Mouse (Mus musculus): Measurements from ENCODE around the gene Mybpc2. TPM values are rescaled to one million over a fixed set of nuclear protein-coding genes. Genes with fewer than 3 reads are reported as not detected.

The Mybpc2 gene
- polyA plus RNA-seq, 1 experiment = not detected

GRCm38 (mm10) chr7:44550409-44550678 lies 25.9 kb upstream of the Mybpc2 start:
- no peak overlapping the region for H3ac ChIP-seq (ENCODE audit: control insufficient read depth, insufficient read length, low read depth)

GRCm38 (mm10) chr7:44549621-44550408 lies 25.4 kb upstream of the Mybpc2 start:
- Histone ChIP-seq H3ac (ENCODE audit: control insufficient read depth, insufficient read length, low read depth) (no peak overlapping the region), H3K27me3 (ENCODE audit: control insufficient read depth, insufficient read depth, insufficient read length) (no peaks in the 10 kb centered on the region), H3K4me3 (ENCODE audit: insufficient read depth, poor library complexity, severe bottlenecking) (no peak overlapping the region), H3K79me3 (ENCODE audit: low read depth) (peaks cover 23% of the 10 kb centered on the region), H3K79me2 (ENCODE audit: control insufficient read depth, insufficient read depth) (peaks cover 24% of the 10 kb centered on the region), H3K36me3 (ENCODE audit: control insufficient read depth, insufficient read depth) (peaks cover 9% of the 10 kb centered on the region)
- no peak for TF ChIP-seq FOSL1 (IDR thresholded peaks at IDR 0.05; ENCODE audit: insufficient read depth, low read length, poor library complexity, severe bottlenecking)
- no peak for TF ChIP-seq CEBPB (IDR thresholded peaks at IDR 0.05; ENCODE audit: low read depth)

More at GRCm38 (mm10) chr7:44550409-44550678, 25.9 kb upstream of the Mybpc2 start:
- H3K79me3 ChIP-seq (ENCODE audit: low read depth) = peaks cover 21% of the 10 kb centered on the region
- H3K36me3 ChIP-seq (ENCODE audit: control insufficient read depth, insufficient read depth) = peaks cover 9% of the 10 kb centered on the region
- TF ChIP-seq MYOG (IDR thresholded peaks at IDR 0.05; ENCODE audit: control insufficient read depth, extremely low read depth, insufficient read length) (no peak), CEBPB (IDR thresholded peaks at IDR 0.05; ENCODE audit: low read depth) (no peak), CTCF (IDR thresholded peaks at IDR 0.05; ENCODE audit: control insufficient read depth, insufficient read depth, insufficient read length) (no peak), MYOD1 (IDR thresholded peaks at IDR 0.05; ENCODE audit: control insufficient read depth, insufficient read length, low read depth) (no peak), USF1 (IDR thresholded peaks at IDR 0.05; ENCODE audit: low read depth) (no peak), FOSL1 (IDR thresholded peaks at IDR 0.05; ENCODE audit: insufficient read depth, low read length, poor library complexity, severe bottlenecking) (no peak), MAX (IDR thresholded peaks at IDR 0.05) (no peak)
- no peaks in the 10 kb centered on the region for H3K27me3 ChIP-seq (ENCODE audit: control insufficient read depth, insufficient read depth, insufficient read length)
- H3K4me3 ChIP-seq (ENCODE audit: insufficient read depth, poor library complexity, severe bottlenecking) = no peak overlapping the region
- H3K79me2 ChIP-seq (ENCODE audit: control insufficient read depth, insufficient read depth) = peaks cover 24% of the 10 kb centered on the region

GRCm38 (mm10) chr7:44548497-44549087 lies 24.1 kb upstream of the Mybpc2 start, which contains the start of gene Pold1:
Gene Pold1, minus strand, starts transcription at chr7:44548849.
- peaks cover 24% of the 10 kb centered on the region for H3K79me2 ChIP-seq (ENCODE audit: control insufficient read depth, insufficient read depth)
- H3K36me3 ChIP-seq (ENCODE audit: control insufficient read depth, insufficient read depth) = peaks cover 9% of the 10 kb centered on the region
- peak within 1 kb of the TSS; percentile 60 for H3K4me3 ChIP-seq (ENCODE audit: insufficient read depth, poor library complexity, severe bottlenecking)
- peaks cover 23% of the 10 kb centered on the region for H3K79me3 ChIP-seq (ENCODE audit: low read depth)
- no peaks in the 10 kb centered on the region for H3K27me3 ChIP-seq (ENCODE audit: control insufficient read depth, insufficient read depth, insufficient read length)
- peak; percentile 46 for TF ChIP-seq MAX (IDR thresholded peaks at IDR 0.05)
- TF ChIP-seq MYOG (IDR thresholded peaks at IDR 0.05; ENCODE audit: control insufficient read depth, extremely low read depth, insufficient read length) = no peak
- peak; percentile 56 for TF ChIP-seq CTCF (IDR thresholded peaks at IDR 0.05; ENCODE audit: control insufficient read depth, insufficient read depth, insufficient read length)
- H3ac ChIP-seq (ENCODE audit: control insufficient read depth, insufficient read length, low read depth) = peak within 1 kb of the TSS; percentile 72

GRCm38 (mm10) chr7:44547725-44548124 lies 23.3 kb upstream of the Mybpc2 start:
- peak overlapping the region; percentile 60 for H3K4me3 ChIP-seq (ENCODE audit: insufficient read depth, poor library complexity, severe bottlenecking)
- peaks cover 9% of the 10 kb centered on the region for H3K36me3 ChIP-seq (ENCODE audit: control insufficient read depth, insufficient read depth)
- no peak for TF ChIP-seq USF1 (IDR thresholded peaks at IDR 0.05; ENCODE audit: low read depth)
- TF ChIP-seq MYOG (IDR thresholded peaks at IDR 0.05; ENCODE audit: control insufficient read depth, extremely low read depth, insufficient read length) = no peak
- TF ChIP-seq FOSL1 (IDR thresholded peaks at IDR 0.05; ENCODE audit: insufficient read depth, low read length, poor library complexity, severe bottlenecking) = no peak
- no peak for TF ChIP-seq MAX (IDR thresholded peaks at IDR 0.05)
- no peak for TF ChIP-seq MYOD1 (IDR thresholded peaks at IDR 0.05; ENCODE audit: control insufficient read depth, insufficient read length, low read depth)
- TF ChIP-seq CEBPB (IDR thresholded peaks at IDR 0.05; ENCODE audit: low read depth) = no peak
- TF ChIP-seq CTCF (IDR thresholded peaks at IDR 0.05; ENCODE audit: control insufficient read depth, insufficient read depth, insufficient read length) = no peak
- H3K79me2 ChIP-seq (ENCODE audit: control insufficient read depth, insufficient read depth) = peaks cover 24% of the 10 kb centered on the region
- peak overlapping the region; percentile 72 for H3ac ChIP-seq (ENCODE audit: control insufficient read depth, insufficient read length, low read depth)
- no peaks in the 10 kb centered on the region for H3K27me3 ChIP-seq (ENCODE audit: control insufficient read depth, insufficient read depth, insufficient read length)
- peaks cover 23% of the 10 kb centered on the region for H3K79me3 ChIP-seq (ENCODE audit: low read depth)

- H3K79me2 ChIP-seq (ENCODE audit: control insufficient read depth, insufficient read depth) = peaks cover 24% of the 10 kb centered on the region
- H3K4me3 ChIP-seq (ENCODE audit: insufficient read depth, poor library complexity, severe bottlenecking) = no peak overlapping the region
- peaks cover 9% of the 10 kb centered on the region for H3K36me3 ChIP-seq (ENCODE audit: control insufficient read depth, insufficient read depth)
- TF ChIP-seq MYOD1 (IDR thresholded peaks at IDR 0.05; ENCODE audit: control insufficient read depth, insufficient read length, low read depth) = no peak
- no peak for TF ChIP-seq MYOG (IDR thresholded peaks at IDR 0.05; ENCODE audit: control insufficient read depth, extremely low read depth, insufficient read length)
- H3ac ChIP-seq (ENCODE audit: control insufficient read depth, insufficient read length, low read depth) = no peak overlapping the region
- peaks cover 23% of the 10 kb centered on the region for H3K79me3 ChIP-seq (ENCODE audit: low read depth)
- no peaks in the 10 kb centered on the region for H3K27me3 ChIP-seq (ENCODE audit: control insufficient read depth, insufficient read depth, insufficient read length)
These were observed 22.6 kb upstream of the Mybpc2 start for GRCm38 (mm10) chr7:44547041-44547440.

- Histone ChIP-seq H3ac (ENCODE audit: control insufficient read depth, insufficient read length, low read depth) (no peak overlapping the region), H3K79me2 (ENCODE audit: control insufficient read depth, insufficient read depth) (peaks cover 24% of the 10 kb centered on the region), H3K4me3 (ENCODE audit: insufficient read depth, poor library complexity, severe bottlenecking) (no peak overlapping the region), H3K79me3 (ENCODE audit: low read depth) (peaks cover 23% of the 10 kb centered on the region), H3K27me3 (ENCODE audit: control insufficient read depth, insufficient read depth, insufficient read length) (no peaks in the 10 kb centered on the region), H3K36me3 (ENCODE audit: control insufficient read depth, insufficient read depth) (peaks cover 9% of the 10 kb centered on the region)
- TF ChIP-seq FOSL1 (IDR thresholded peaks at IDR 0.05; ENCODE audit: insufficient read depth, low read length, poor library complexity, severe bottlenecking) (no peak), MYOD1 (IDR thresholded peaks at IDR 0.05; ENCODE audit: control insufficient read depth, insufficient read length, low read depth) (no peak), MAX (IDR thresholded peaks at IDR 0.05) (no peak), MYOG (IDR thresholded peaks at IDR 0.05; ENCODE audit: control insufficient read depth, extremely low read depth, insufficient read length) (no peak), USF1 (IDR thresholded peaks at IDR 0.05; ENCODE audit: low read depth) (no peak), CEBPB (IDR thresholded peaks at IDR 0.05; ENCODE audit: low read depth) (no peak), CTCF (IDR thresholded peaks at IDR 0.05; ENCODE audit: control insufficient read depth, insufficient read depth, insufficient read length) (no peak)
These were observed 21.8 kb upstream of the Mybpc2 start for GRCm38 (mm10) chr7:44546274-44546673.
